15 mouse cellular contexts compared by ENCODE assay signal in genomic region chr14:103838887-103839286, GRCm38 (mm10). TPM values are rescaled to one million over a fixed set of nuclear protein-coding genes. Genes with fewer than 3 reads are reported as not detected.
DNase-seq lines count a peak whose midpoint lies in the region; ATAC-seq and TF ChIP-seq lines count a peak whose summit lies in the region.
"Had no signal": no experiment of that assay in that cellular context is flagged by ENCODE, and none has a peak within 500 bp of the region (broad histone marks: within the 10 kb centered on the region; RNA-seq: fewer than 3 reads in every experiment).

No protein-coding gene starts in this region.

- 0 out of 2 replicates have a peak overlapping the region, but pooled peaks have one; percentile 11 for H3K27ac ChIP-seq in heart, embryonic 12.5 days (ENCODE audit: poor library complexity, severe bottlenecking)
- no peak overlapping the region for H3K27ac ChIP-seq in kidney, postnatal 0 days
- no peak overlapping the region for H3K27ac ChIP-seq in stomach, embryonic 16.5 days (ENCODE audit: low read length)
- no peak overlapping the region for H3K27ac ChIP-seq in stomach, postnatal 0 days (replicated peaks)
- H3K27ac ChIP-seq: forebrain, embryonic 13.5 days had no signal

- H3K4me3 ChIP-seq in heart, embryonic 12.5 days: peak overlapping the region; percentile 17; the same call in 1 of the 2 replicates
- no peak overlapping the region for H3K4me3 ChIP-seq in kidney, postnatal 0 days (replicated peaks; ENCODE audit: low read depth, low read length)
- no peak overlapping the region for H3K4me3 ChIP-seq in stomach, embryonic 16.5 days (replicated peaks; ENCODE audit: low read length)
- H3K4me3 ChIP-seq in stomach, postnatal 0 days (ENCODE audit: low read depth, low read length): no peak overlapping the region
- H3K4me3 ChIP-seq: forebrain, embryonic 13.5 days had no signal

- TF ChIP-seq CTCF in kidney, postnatal 0 days (IDR thresholded peaks at IDR 0.05; ENCODE audit: low read depth): no peak
- TF ChIP-seq CTCF in stomach, postnatal 0 days (IDR thresholded peaks at IDR 0.05; ENCODE audit: low read depth): no peak

- no peaks in the 10 kb centered on the region for H3K27me3 ChIP-seq in heart, embryonic 12.5 days (replicated peaks)
- no peaks in the 10 kb centered on the region for H3K27me3 ChIP-seq in kidney, postnatal 0 days (ENCODE audit: insufficient read depth, low read length)
- H3K27me3 ChIP-seq in stomach, embryonic 16.5 days (ENCODE audit: control insufficient read depth, insufficient read depth, low read length): 0 out of 2 replicates have a peak, but pooled peaks cover 3% of the 10 kb centered on the region
- H3K27me3 ChIP-seq in stomach, postnatal 0 days (ENCODE audit: control insufficient read depth, insufficient read depth, low read length): no peaks in the 10 kb centered on the region
- H3K27me3 ChIP-seq: forebrain, embryonic 13.5 days had no signal

- no peak overlapping the region for H3K9ac ChIP-seq in heart, embryonic 12.5 days
- H3K9ac ChIP-seq in kidney, postnatal 0 days (ENCODE audit: low read depth, low read length): no peak overlapping the region
- H3K9ac ChIP-seq in stomach, embryonic 16.5 days (ENCODE audit: low read length): no peak overlapping the region
- H3K9ac ChIP-seq in stomach, postnatal 0 days (ENCODE audit: low read length): no peak overlapping the region
- H3K9ac ChIP-seq: forebrain, embryonic 13.5 days had no signal

- peak overlapping the region; percentile 55 for H3K4me2 ChIP-seq in heart, embryonic 12.5 days
- H3K4me2 ChIP-seq in kidney, postnatal 0 days (ENCODE audit: low read length): peak overlapping the region; percentile 27; the same call in 1 of the 2 replicates
- peak overlapping the region; percentile 27; the same call in 1 of the 2 replicates for H3K4me2 ChIP-seq in stomach, embryonic 16.5 days (ENCODE audit: low read depth, low read length)
- H3K4me2 ChIP-seq in stomach, postnatal 0 days (replicated peaks; ENCODE audit: low read depth): no peak overlapping the region; the same call in 1 of the 2 replicates
- H3K4me2 ChIP-seq: forebrain, embryonic 13.5 days had no signal

- ATAC-seq in heart, embryonic 12.5 days (ENCODE audit: insufficient number of reproducible peaks, low FRiP score): no peak
- ATAC-seq in kidney, postnatal 0 days (replicated peaks; ENCODE audit: low FRiP score, low read depth): no peak
- ATAC-seq in stomach, embryonic 16.5 days (ENCODE audit: insufficient read depth, low FRiP score): no peak
- no peak for ATAC-seq in stomach, postnatal 0 days (ENCODE audit: low FRiP score, low TSS enrichment)
- ATAC-seq: forebrain, embryonic 13.5 days; Patski had no signal

- no peaks in the 10 kb centered on the region for H3K9me3 ChIP-seq in heart, embryonic 12.5 days (replicated peaks)
- H3K9me3 ChIP-seq in kidney, postnatal 0 days (replicated peaks; ENCODE audit: low read length): no peaks in the 10 kb centered on the region
- H3K9me3 ChIP-seq in stomach, embryonic 16.5 days (replicated peaks; ENCODE audit: control insufficient read depth, low read length): no peaks in the 10 kb centered on the region
- H3K9me3 ChIP-seq in stomach, postnatal 0 days (ENCODE audit: control insufficient read depth, low read length): no peaks in the 10 kb centered on the region
- H3K9me3 ChIP-seq: forebrain, embryonic 13.5 days had no signal

- intact Hi-C loops in heart, postnatal 10 days (cut with DNase I): no loop called here

- no peak for DNase-seq in heart, postnatal 10 days
- peak; percentile 31 for DNase-seq in kidney, postnatal 0 days (ENCODE audit: low spot score)
- DNase-seq in kidney, postnatal 25 days: no peak
- DNase-seq in stomach, postnatal 0 days (ENCODE audit: low spot score): no peak
- no peak for DNase-seq in adrenal gland, adult 8-10 months
- DNase-seq in layer of hippocampus, postnatal 10 days (ENCODE audit: low spot score in 2 of 2): no peak
- DNase-seq: cerebellum, postnatal 14 days; kidney, adult 18-20 months; kidney, postnatal 36 days; right cerebral cortex, postnatal 14 days had no signal

- no peaks in the 10 kb centered on the region for H3K36me3 ChIP-seq in heart, embryonic 12.5 days
- H3K36me3 ChIP-seq in kidney, postnatal 0 days (ENCODE audit: insufficient read depth, low read length): no peaks in the 10 kb centered on the region
- H3K36me3 ChIP-seq in stomach, embryonic 16.5 days (ENCODE audit: control insufficient read depth, insufficient read depth, low read length): no peaks in the 10 kb centered on the region
- no peaks in the 10 kb centered on the region for H3K36me3 ChIP-seq in stomach, postnatal 0 days (ENCODE audit: control insufficient read depth, insufficient read depth, low read length)

- H3K4me1 ChIP-seq in heart, embryonic 12.5 days (replicated peaks): peaks cover 13% of the 10 kb centered on the region
- peaks cover 4% of the 10 kb centered on the region; the same call in 1 of the 2 replicates for H3K4me1 ChIP-seq in kidney, postnatal 0 days (replicated peaks; ENCODE audit: insufficient read depth, low read length)
- H3K4me1 ChIP-seq in stomach, embryonic 16.5 days (ENCODE audit: control insufficient read depth, insufficient read depth, low read length): peaks cover 9% of the 10 kb centered on the region
- H3K4me1 ChIP-seq in stomach, postnatal 0 days (replicated peaks; ENCODE audit: control insufficient read depth, insufficient read depth): no peaks in the 10 kb centered on the region

- TF ChIP-seq EP300 in stomach, postnatal 0 days (optimal IDR thresholded peaks at IDR 0.05): no peak

- 78% methylated on average over 5 of the region's 5 CpGs for WGBS in heart, embryonic 12.5 days
- WGBS in kidney, postnatal 0 days: 58% methylated on average over 5 of the region's 5 CpGs
- 59% methylated on average over 5 of the region's 5 CpGs for WGBS in stomach, embryonic 16.5 days
- 46% methylated on average over 5 of the region's 5 CpGs for WGBS in stomach, postnatal 0 days

RNA-seq across cellular contexts. Expression of gene Ednrb, which starts 5.3 kb away (rescaled TPM):
- polyA plus RNA-seq in heart, embryonic 12.5 days (2016; fragmentation: Nextera tagmentation; extraction: Ambion mirVana): 120 and 130 TPM in 2 replicates
- 10 to 100 TPM; 29.9 to 32.3 TPM for total RNA-seq in heart, postnatal 10 days (2021)
- 70.3 and 73.0 TPM in 2 replicates for polyA plus RNA-seq in kidney, postnatal 0 days (2015; fragmentation: Nextera tagmentation; extraction: Ambion mirVana)
- polyA plus RNA-seq in stomach, embryonic 16.5 days (2015; fragmentation: Nextera tagmentation; extraction: Ambion mirVana): 109 and 112 TPM in 2 replicates
- polyA plus RNA-seq in stomach, postnatal 0 days (2015; fragmentation: Nextera tagmentation; extraction: Ambion mirVana): 43.8 and 53.7 TPM in 2 replicates
- total RNA-seq in adrenal gland, adult 8-10 months (2022): 10 to 100 TPM; 41.5 to 51.0 (median 42.6) TPM
- 100 to 1,000 TPM; 134 to 138 TPM for total RNA-seq in layer of hippocampus, postnatal 10 days (2021)
- total RNA-seq: monocyte, adult 5-6 weeks had no signal
